Mouse (Mus musculus): ENCODE measurements around the gene Efhd1. TPM values are rescaled to one million over a fixed set of nuclear protein-coding genes. Genes with fewer than 3 reads are reported as not detected.
A peak's percentile ranks its signal among the peaks of the same experiment; 100 is the strongest.

Efhd1 gene
- polyA plus RNA-seq, 2 experiments, result not detected

DNA sequence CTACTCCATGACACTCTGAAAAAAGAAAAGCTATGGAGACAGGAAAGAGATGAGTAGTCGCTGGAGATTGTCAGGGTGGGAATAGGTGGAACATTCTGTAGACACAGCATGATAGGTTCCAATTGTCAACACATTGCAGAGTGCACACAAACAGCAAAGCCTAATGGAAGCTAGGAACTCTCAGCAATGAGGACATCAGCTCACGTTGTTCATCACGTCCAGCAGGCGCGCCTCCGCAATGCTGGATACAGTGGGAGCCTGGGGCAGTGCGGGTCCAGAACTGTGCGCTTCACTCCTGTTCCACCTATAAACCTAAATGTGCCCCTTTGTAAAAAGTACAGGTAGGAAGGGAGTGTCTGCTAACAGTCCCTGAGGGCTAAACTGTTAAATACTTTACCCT is 21.1 kb upstream of the Efhd1 start:
- TF ChIP-seq CTCF (IDR thresholded peaks at IDR 0.05; ENCODE audit: low read depth) (no peak), EP300 (IDR thresholded peaks at IDR 0.05; ENCODE audit: low read depth) (no peak)
- Histone ChIP-seq H3K36me3 (replicated peaks; ENCODE audit: control insufficient read depth, insufficient read depth, low read depth) (no peaks in the 10 kb centered on the region), H3K9me3 (ENCODE audit: control insufficient read depth, low read length) (no peaks in the 10 kb centered on the region), H3K4me1 (replicated peaks; ENCODE audit: control insufficient read depth in 2 of 2, insufficient read depth in 2 of 2, low read length in 1 of 2) (peaks cover 0 to 9% of the 10 kb centered on the region in 2 experiments; a peak in 3 of 4 replicates), H3K4me3 (ENCODE audit: insufficient read depth in 1 of 2, low read depth in 2 of 2, low read length in 2 of 2) (no peak overlapping the region), H3K4me2 (ENCODE audit: low read depth) (no peak overlapping the region), H3K27ac (no peak overlapping the region), H3K27me3 (ENCODE audit: control insufficient read depth, insufficient read depth, low read length) (no peaks in the 10 kb centered on the region), H3K9ac (replicated peaks) (no peak overlapping the region)
- ATAC-seq (ENCODE audit: insufficient read depth) (no peak), DNase-seq (ENCODE audit: low read depth in 3 of 3, low spot score in 3 of 3) (no peak)
- 82% methylated on average over 8 of the region's 8 CpGs for WGBS (ENCODE audit: insufficient replicate concordance)

GRCm38 (mm10) chr1:87245430-87245829 is 18.7 kb upstream of the Efhd1 start:
- Histone ChIP-seq H3K9ac (replicated peaks) (no peak overlapping the region), H3K4me2 (ENCODE audit: low read depth) (no peak overlapping the region), H3K4me3 (ENCODE audit: insufficient read depth in 1 of 2, low read depth in 2 of 2, low read length in 2 of 2) (no peak overlapping the region), H3K27ac (no peak overlapping the region), H3K36me3 (replicated peaks; ENCODE audit: control insufficient read depth, insufficient read depth, low read depth) (no peaks in the 10 kb centered on the region), H3K4me1 (replicated peaks; ENCODE audit: control insufficient read depth in 2 of 2, insufficient read depth in 2 of 2, low read length in 1 of 2) (peaks cover 0 to 9% of the 10 kb centered on the region in 2 experiments; a peak in 3 of 4 replicates), H3K9me3 (ENCODE audit: control insufficient read depth, low read length) (no peaks in the 10 kb centered on the region), H3K27me3 (ENCODE audit: control insufficient read depth, insufficient read depth, low read length) (no peaks in the 10 kb centered on the region)
- ATAC-seq (ENCODE audit: insufficient read depth) (peak; percentile 65; the same call in 1 of the 2 replicates), DNase-seq (ENCODE audit: low read depth in 3 of 3, low spot score in 3 of 3) (no peak)
- TF ChIP-seq CTCF (IDR thresholded peaks at IDR 0.05; ENCODE audit: low read depth), result no peak
- TF ChIP-seq EP300 (IDR thresholded peaks at IDR 0.05; ENCODE audit: low read depth), result peak; percentile 11; the same call in 1 of the 2 replicates
- WGBS (ENCODE audit: insufficient replicate concordance), result 0% methylated on average over 1 of the region's 1 CpGs

- Histone ChIP-seq H3K4me3 (ENCODE audit: insufficient read depth in 1 of 2, low read depth in 2 of 2, low read length in 2 of 2) (no peak overlapping the region), H3K4me1 (replicated peaks; ENCODE audit: control insufficient read depth in 2 of 2, insufficient read depth in 2 of 2, low read length in 1 of 2) (peaks cover 0 to 9% of the 10 kb centered on the region in 2 experiments; a peak in 3 of 4 replicates), H3K9me3 (ENCODE audit: control insufficient read depth, low read length) (no peaks in the 10 kb centered on the region), H3K27ac (no peak overlapping the region), H3K9ac (replicated peaks) (no peak overlapping the region), H3K27me3 (ENCODE audit: control insufficient read depth, insufficient read depth, low read length) (no peaks in the 10 kb centered on the region), H3K36me3 (replicated peaks; ENCODE audit: control insufficient read depth, insufficient read depth, low read depth) (no peaks in the 10 kb centered on the region), H3K4me2 (ENCODE audit: low read depth) (peak overlapping the region; percentile 32)
- TF ChIP-seq EP300 (IDR thresholded peaks at IDR 0.05; ENCODE audit: low read depth) (no peak), CTCF (IDR thresholded peaks at IDR 0.05; ENCODE audit: low read depth) (peak; percentile 96)
- DNase-seq (ENCODE audit: low read depth in 3 of 3, low spot score in 3 of 3) (peak; percentile 16 to 37 (median 20)), ATAC-seq (ENCODE audit: insufficient read depth) (peak; percentile 68; the same call in 1 of the 2 replicates)
- 21% methylated on average over 22 of the region's 22 CpGs for WGBS (ENCODE audit: insufficient replicate concordance)
These were observed 18.0 kb upstream of the Efhd1 start for GRCm38 (mm10) chr1:87245929-87246815.

DNA sequence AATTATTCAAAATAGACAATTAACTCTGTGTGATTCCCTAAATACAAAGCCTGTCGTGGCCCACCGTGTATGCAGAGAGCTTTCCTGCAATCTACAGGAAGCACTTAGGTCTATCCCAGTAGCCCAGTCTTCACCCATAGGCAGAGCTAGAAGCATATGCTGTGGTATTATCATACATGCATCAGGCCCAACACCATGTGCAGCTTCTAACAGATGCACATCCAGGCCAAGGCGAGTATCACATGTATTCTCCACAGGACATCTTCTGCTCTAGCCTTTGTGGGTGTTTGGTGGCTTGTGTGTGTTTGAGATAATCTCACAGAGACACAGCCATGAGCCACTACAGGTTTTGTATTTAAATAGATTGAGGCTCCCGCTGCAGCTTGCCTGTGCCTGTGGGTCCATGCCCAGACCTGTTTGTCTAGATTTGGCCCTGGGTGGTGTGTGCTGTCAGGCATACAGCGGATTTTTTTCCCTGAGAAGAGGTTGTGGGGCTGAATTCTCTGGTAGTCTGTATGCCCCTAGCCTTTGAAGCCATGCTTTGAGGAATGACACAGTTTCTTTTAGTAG is 12.0 kb upstream of the Efhd1 start:
- Histone ChIP-seq H3K4me3 (ENCODE audit: insufficient read depth in 1 of 2, low read depth in 2 of 2, low read length in 2 of 2) (no peak overlapping the region), H3K4me1 (replicated peaks; ENCODE audit: control insufficient read depth in 2 of 2, insufficient read depth in 2 of 2, low read length in 1 of 2) (peaks cover 0 to 4% of the 10 kb centered on the region in 2 experiments; a peak in 2 of 4 replicates), H3K9ac (replicated peaks) (no peak overlapping the region), H3K27me3 (ENCODE audit: control insufficient read depth, insufficient read depth, low read length) (no peaks in the 10 kb centered on the region; the same call in 1 of the 2 replicates), H3K36me3 (replicated peaks; ENCODE audit: control insufficient read depth, insufficient read depth, low read depth) (no peaks in the 10 kb centered on the region), H3K27ac (no peak overlapping the region), H3K9me3 (ENCODE audit: control insufficient read depth, low read length) (no peaks in the 10 kb centered on the region), H3K4me2 (ENCODE audit: low read depth) (no peak overlapping the region)
- peak; percentile 14 to 27 (median 20) for DNase-seq (ENCODE audit: low read depth in 3 of 3, low spot score in 3 of 3)
- 18% methylated on average over 5 of the region's 5 CpGs for WGBS (ENCODE audit: insufficient replicate concordance)
- TF ChIP-seq EP300 (IDR thresholded peaks at IDR 0.05; ENCODE audit: low read depth), result peak; percentile 74
- TF ChIP-seq CTCF (IDR thresholded peaks at IDR 0.05; ENCODE audit: low read depth), result no peak
- ATAC-seq (ENCODE audit: insufficient read depth), result peak; percentile 91

GRCm38 (mm10) chr1:87255173-87255572 is 9.0 kb upstream of the Efhd1 start:
- ATAC-seq (ENCODE audit: insufficient read depth) (no peak), DNase-seq (ENCODE audit: low read depth in 3 of 3, low spot score in 3 of 3) (no peak)
- Histone ChIP-seq H3K4me2 (ENCODE audit: low read depth) (no peak overlapping the region), H3K9ac (replicated peaks) (no peak overlapping the region), H3K27ac (no peak overlapping the region), H3K4me3 (ENCODE audit: insufficient read depth in 1 of 2, low read depth in 2 of 2, low read length in 2 of 2) (no peak overlapping the region), H3K36me3 (replicated peaks; ENCODE audit: control insufficient read depth, insufficient read depth, low read depth) (no peaks in the 10 kb centered on the region), H3K27me3 (ENCODE audit: control insufficient read depth, insufficient read depth, low read length) (peaks cover 11% of the 10 kb centered on the region), H3K4me1 (replicated peaks; ENCODE audit: control insufficient read depth in 2 of 2, insufficient read depth in 2 of 2, low read length in 1 of 2) (peaks cover 0 to 4% of the 10 kb centered on the region in 2 experiments; a peak in 2 of 4 replicates), H3K9me3 (ENCODE audit: control insufficient read depth, low read length) (no peaks in the 10 kb centered on the region)
- WGBS (ENCODE audit: insufficient replicate concordance), result 36% methylated on average over 4 of the region's 4 CpGs
- TF ChIP-seq CTCF (IDR thresholded peaks at IDR 0.05; ENCODE audit: low read depth), result no peak
- no peak for TF ChIP-seq EP300 (IDR thresholded peaks at IDR 0.05; ENCODE audit: low read depth)
